Mouse (Mus musculus) midbrain, embryonic 15.5 days (tissue): ENCODE measurements around the gene Itgb1bp1. TPM values are rescaled to one million over a fixed set of nuclear protein-coding genes. Genes with fewer than 3 reads are reported as not detected.

Experiments used
- ATAC-seq: fragments of 200-750 bp; cut with Nextera tagmentation; replicated peaks from 2 replicates; pipeline ENCODE4 v1.8.0; 2017; ENCODE audit warnings: moderate TSS enrichment
- H3K27ac ChIP-seq: fragments of 300-500 bp; sonication (generic); 2 replicates; pipeline ENCODE4 v1.5.1; 2015; ENCODE audit warnings: mild to moderate bottlenecking, inconsistent platforms
- H3K27me3 ChIP-seq: fragments of 300-500 bp; sonication (generic); replicated peaks from 2 replicates; pipeline ENCODE4 v1.6.1; 2015; ENCODE audit warnings: inconsistent platforms
- H3K36me3 ChIP-seq: fragments of 300-500 bp; sonication (generic); replicated peaks from 2 replicates; pipeline ENCODE4 v1.6.1; 2015; ENCODE audit warnings: inconsistent platforms
- H3K4me1 ChIP-seq: fragments of 300-500 bp; sonication (generic); 2 replicates; pipeline ENCODE4 v1.6.1; 2015; ENCODE audit warnings: inconsistent platforms
- H3K4me2 ChIP-seq: fragments of 300-500 bp; sonication (generic); 2 replicates; pipeline ENCODE4 v1.6.1; 2015; ENCODE audit warnings: inconsistent platforms, mild to moderate bottlenecking, moderate library complexity
- H3K4me3 ChIP-seq: fragments of 300-500 bp; sonication (generic); 2 replicates; pipeline ENCODE4 v1.5.1; 2015; ENCODE audit warnings: mild to moderate bottlenecking, inconsistent platforms
- H3K9ac ChIP-seq: fragments of 300-500 bp; sonication (generic); 2 replicates; pipeline ENCODE4 v1.6.1; 2015; ENCODE audit warnings: mild to moderate bottlenecking, inconsistent platforms
- H3K9me3 ChIP-seq: fragments of 300-500 bp; sonication (generic); 2 replicates; pipeline ENCODE4 v1.6.1; 2016; ENCODE audit warnings: inconsistent platforms
- WGBS: fragments of 180-500 bp; shearing (Covaris S2); methylation state at CpG from one replicate; pipeline ENCODE4 v1.1.7; 2015; ENCODE audit warnings: mixed read lengths; 5-methylcytosine and 5-hydroxymethylcytosine counted together
- polyA plus RNA-seq: library from polyadenylated mRNA; unstranded; fragments of >200 nt; fragmentation: Nextera tagmentation; extraction: Ambion mirVana; gene quantifications from 2 replicates; pipeline ENCODE4 v1.2.1, GENCODE M21; 2015

Gene Itgb1bp1
- polyA plus RNA-seq, 1 experiment from 2014 or later = 32.5 TPM

- Histone ChIP-seq H3K4me2 (no peak overlapping the region), H3K4me1 (0 out of 2 replicates have a peak, but pooled peaks cover 5% of the 10 kb centered on the region), H3K9me3 (no peaks in the 10 kb centered on the region), H3K9ac (no peak overlapping the region), H3K27ac (no peak overlapping the region), H3K4me3 (no peak overlapping the region), H3K36me3 (peaks cover 13% of the 10 kb centered on the region), H3K27me3 (no peaks in the 10 kb centered on the region)
- ATAC-seq = no peak
- WGBS = 95% methylated on average over 4 of the region's 4 CpGs
These were observed 34.2 kb upstream of the Itgb1bp1 start for GRCm38 (mm10) chr12:21320317-21320716.

GRCm38 (mm10) chr12:21318143-21318895 is 32.2 kb upstream of the Itgb1bp1 start:
- WGBS = 76% methylated on average over 12 of the region's 12 CpGs

GRCm38 (mm10) chr12:21316869-21317265 is 30.8 kb upstream of the Itgb1bp1 start:
- WGBS = 30% methylated on average over 7 of the region's 7 CpGs
- no peaks in the 10 kb centered on the region for H3K9me3 ChIP-seq
- no peak overlapping the region for H3K27ac ChIP-seq
- peak overlapping the region; percentile 73 for H3K4me2 ChIP-seq
- H3K4me3 ChIP-seq = peak overlapping the region; percentile 59
- peaks cover 23% of the 10 kb centered on the region; the same call in 1 of the 2 replicates for H3K36me3 ChIP-seq
- peak overlapping the region; percentile 59; the same call in 1 of the 2 replicates for H3K9ac ChIP-seq
- H3K4me1 ChIP-seq = 0 out of 2 replicates have a peak, but pooled peaks cover 5% of the 10 kb centered on the region
- H3K27me3 ChIP-seq = no peaks in the 10 kb centered on the region
- ATAC-seq = no peak

More at GRCm38 (mm10) chr12:21318143-21318895, 32.2 kb upstream of the Itgb1bp1 start:
- ATAC-seq = no peak
- H3K27me3 ChIP-seq = no peaks in the 10 kb centered on the region
- H3K9me3 ChIP-seq = no peaks in the 10 kb centered on the region
- no peak overlapping the region for H3K4me2 ChIP-seq
- 0 out of 2 replicates have a peak, but pooled peaks cover 5% of the 10 kb centered on the region for H3K4me1 ChIP-seq
- H3K27ac ChIP-seq = no peak overlapping the region
- H3K9ac ChIP-seq = no peak overlapping the region
- H3K4me3 ChIP-seq = no peak overlapping the region
- peaks cover 13% of the 10 kb centered on the region; the same call in 1 of the 2 replicates for H3K36me3 ChIP-seq

- H3K27ac ChIP-seq = peak within 1 kb of the TSS; percentile 36
- 2% methylated on average over 59 of the region's 59 CpGs for WGBS
- no peaks in the 10 kb centered on the region for H3K9me3 ChIP-seq
- 0 out of 2 replicates have a peak, but pooled peaks cover 5% of the 10 kb centered on the region for H3K4me1 ChIP-seq
- H3K36me3 ChIP-seq = peaks cover 28% of the 10 kb centered on the region
- peak within 1 kb of the TSS; percentile 59 for H3K4me3 ChIP-seq
- H3K4me2 ChIP-seq = peak within 1 kb of the TSS; percentile 73
- no peaks in the 10 kb centered on the region for H3K27me3 ChIP-seq
- peak; percentile 90 for ATAC-seq
- peak within 1 kb of the TSS; percentile 59 for H3K9ac ChIP-seq
These were observed 30.1 kb upstream of the Itgb1bp1 start, which contains the start of gene Iah1 for GRCm38 (mm10) chr12:21315923-21316868. Gene Iah1, plus strand, starts transcription at chr12:21316389.

- no peak for ATAC-seq
- H3K4me3 ChIP-seq = no peak overlapping the region
- no peak overlapping the region for H3K4me2 ChIP-seq
- H3K4me1 ChIP-seq = 0 out of 2 replicates have a peak, but pooled peaks cover 5% of the 10 kb centered on the region
- H3K27me3 ChIP-seq = no peaks in the 10 kb centered on the region
- H3K9me3 ChIP-seq = no peaks in the 10 kb centered on the region
- no peak overlapping the region for H3K27ac ChIP-seq
- no peak overlapping the region for H3K9ac ChIP-seq
- 94% methylated on average over 5 of the region's 5 CpGs for WGBS
- H3K36me3 ChIP-seq = peaks cover 60% of the 10 kb centered on the region
These were observed 26.1 kb upstream of the Itgb1bp1 start for GRCm38 (mm10) chr12:21312201-21312600.

- no peak for ATAC-seq
- Histone ChIP-seq H3K36me3 (peaks cover 79% of the 10 kb centered on the region), H3K4me2 (no peak overlapping the region), H3K4me1 (no peaks in the 10 kb centered on the region), H3K4me3 (no peak overlapping the region), H3K9ac (no peak overlapping the region), H3K27me3 (no peaks in the 10 kb centered on the region), H3K9me3 (no peaks in the 10 kb centered on the region), H3K27ac (no peak overlapping the region)
- 97% methylated on average over 4 of the region's 4 CpGs for WGBS
These were observed 20.6 kb upstream of the Itgb1bp1 start for GRCm38 (mm10) chr12:21306721-21307120.

GRCm38 (mm10) chr12:21305741-21306140 is 19.7 kb upstream of the Itgb1bp1 start:
- Histone ChIP-seq H3K9me3 (no peaks in the 10 kb centered on the region), H3K4me2 (no peak overlapping the region), H3K36me3 (peaks cover 77% of the 10 kb centered on the region), H3K27me3 (no peaks in the 10 kb centered on the region), H3K4me1 (no peaks in the 10 kb centered on the region), H3K9ac (no peak overlapping the region), H3K27ac (no peak overlapping the region), H3K4me3 (no peak overlapping the region)
- no peak for ATAC-seq
- 92% methylated on average over 4 of the region's 4 CpGs for WGBS

- ATAC-seq = no peak
- Histone ChIP-seq H3K27me3 (no peaks in the 10 kb centered on the region), H3K9ac (no peak overlapping the region), H3K36me3 (peaks cover 75% of the 10 kb centered on the region), H3K9me3 (no peaks in the 10 kb centered on the region), H3K4me1 (no peaks in the 10 kb centered on the region), H3K27ac (no peak overlapping the region), H3K4me3 (no peak overlapping the region), H3K4me2 (no peak overlapping the region)
- WGBS = 81% methylated on average over 5 of the region's 5 CpGs
These were observed 16.3 kb upstream of the Itgb1bp1 start for GRCm38 (mm10) chr12:21302361-21302783.

- H3K27ac ChIP-seq = no peak overlapping the region
- no peaks in the 10 kb centered on the region for H3K27me3 ChIP-seq
- peaks cover 76% of the 10 kb centered on the region for H3K36me3 ChIP-seq
- ATAC-seq = no peak
- no peak overlapping the region for H3K4me3 ChIP-seq
- H3K4me1 ChIP-seq = no peaks in the 10 kb centered on the region
- H3K9me3 ChIP-seq = no peaks in the 10 kb centered on the region
- 93% methylated on average over 8 of the region's 8 CpGs for WGBS
- H3K9ac ChIP-seq = no peak overlapping the region
- H3K4me2 ChIP-seq = no peak overlapping the region
These were observed 15.8 kb upstream of the Itgb1bp1 start for GRCm38 (mm10) chr12:21301932-21302331.

- peaks cover 74% of the 10 kb centered on the region for H3K36me3 ChIP-seq
- H3K9ac ChIP-seq = no peak overlapping the region
- H3K4me1 ChIP-seq = no peaks in the 10 kb centered on the region
- no peaks in the 10 kb centered on the region for H3K9me3 ChIP-seq
- H3K27me3 ChIP-seq = no peaks in the 10 kb centered on the region
- WGBS = 92% methylated on average over 7 of the region's 7 CpGs
- no peak overlapping the region for H3K4me2 ChIP-seq
- no peak overlapping the region for H3K4me3 ChIP-seq
- no peak for ATAC-seq
- no peak overlapping the region for H3K27ac ChIP-seq
These were observed 15.2 kb upstream of the Itgb1bp1 start for GRCm38 (mm10) chr12:21301324-21301723.

- H3K4me2 ChIP-seq = no peak overlapping the region
- peaks cover 78% of the 10 kb centered on the region for H3K36me3 ChIP-seq
- ATAC-seq = no peak
- H3K9ac ChIP-seq = no peak overlapping the region
- no peaks in the 10 kb centered on the region for H3K4me1 ChIP-seq
- H3K9me3 ChIP-seq = no peaks in the 10 kb centered on the region
- H3K4me3 ChIP-seq = no peak overlapping the region
- 95% methylated on average over 11 of the region's 11 CpGs for WGBS
- H3K27me3 ChIP-seq = no peaks in the 10 kb centered on the region
- no peak overlapping the region for H3K27ac ChIP-seq
These were observed 12.8 kb upstream of the Itgb1bp1 start for GRCm38 (mm10) chr12:21298856-21299255.

GRCm38 (mm10) chr12:21289651-21290050 is 3.6 kb upstream of the Itgb1bp1 start:
- Histone ChIP-seq H3K4me3 (no peak overlapping the region), H3K36me3 (peaks cover 30% of the 10 kb centered on the region), H3K4me2 (no peak overlapping the region), H3K27me3 (no peaks in the 10 kb centered on the region), H3K27ac (no peak overlapping the region), H3K4me1 (peaks cover 36% of the 10 kb centered on the region), H3K9me3 (no peaks in the 10 kb centered on the region), H3K9ac (no peak overlapping the region)
- ATAC-seq = no peak
- 86% methylated on average over 6 of the region's 6 CpGs for WGBS
